Mouse (Mus musculus) lung, postnatal 4 days (tissue): Measurements from ENCODE around the gene Gm3893.
"Not testable (repeated sequence)": the region's sequence is repeated elsewhere in the genome, so short reads cannot be mapped to it uniquely, and the experiment has no call there.

Experiments
- DNase-seq, 2 experiments: peaks; one replicate each; pipeline ENCODE4 v3.0.0; 2021

Gm3893 gene

DNA sequence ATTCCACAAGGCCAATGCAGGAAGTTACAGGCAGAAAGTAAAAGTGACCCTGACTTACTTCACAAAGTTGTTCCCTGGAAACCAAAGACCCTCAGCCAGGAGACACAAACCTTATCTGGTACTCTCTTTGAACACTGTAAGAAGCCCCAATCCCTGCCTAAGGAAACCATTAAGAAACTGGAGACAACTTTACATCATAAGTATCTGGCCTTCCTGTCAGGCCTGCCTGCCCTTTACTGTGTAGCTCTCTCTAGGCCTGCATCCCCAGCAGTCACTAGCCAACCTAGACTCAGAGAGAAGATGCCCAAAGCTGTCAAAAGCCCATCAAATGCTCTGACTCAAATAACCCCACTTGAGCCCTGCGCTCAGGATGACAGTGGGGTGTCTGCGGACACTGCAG lies at the start of gene Gm3893:
Gene Gm3893, plus strand, starts transcription at position 301 of the 400 bp plus-strand sequence.
- not testable (repeated sequence) for DNase-seq

- not testable (repeated sequence) for DNase-seq
Measured at GRCm38 (mm10) chr4:42114517-42114916, 23.5 kb downstream of the Gm3893 start, which contains the start of gene Gm13304. Gene Gm13304 (plus strand): TSS chr4:42114817.
